8 mouse cellular contexts compared by ENCODE assay signal in the genomic region with DNA sequence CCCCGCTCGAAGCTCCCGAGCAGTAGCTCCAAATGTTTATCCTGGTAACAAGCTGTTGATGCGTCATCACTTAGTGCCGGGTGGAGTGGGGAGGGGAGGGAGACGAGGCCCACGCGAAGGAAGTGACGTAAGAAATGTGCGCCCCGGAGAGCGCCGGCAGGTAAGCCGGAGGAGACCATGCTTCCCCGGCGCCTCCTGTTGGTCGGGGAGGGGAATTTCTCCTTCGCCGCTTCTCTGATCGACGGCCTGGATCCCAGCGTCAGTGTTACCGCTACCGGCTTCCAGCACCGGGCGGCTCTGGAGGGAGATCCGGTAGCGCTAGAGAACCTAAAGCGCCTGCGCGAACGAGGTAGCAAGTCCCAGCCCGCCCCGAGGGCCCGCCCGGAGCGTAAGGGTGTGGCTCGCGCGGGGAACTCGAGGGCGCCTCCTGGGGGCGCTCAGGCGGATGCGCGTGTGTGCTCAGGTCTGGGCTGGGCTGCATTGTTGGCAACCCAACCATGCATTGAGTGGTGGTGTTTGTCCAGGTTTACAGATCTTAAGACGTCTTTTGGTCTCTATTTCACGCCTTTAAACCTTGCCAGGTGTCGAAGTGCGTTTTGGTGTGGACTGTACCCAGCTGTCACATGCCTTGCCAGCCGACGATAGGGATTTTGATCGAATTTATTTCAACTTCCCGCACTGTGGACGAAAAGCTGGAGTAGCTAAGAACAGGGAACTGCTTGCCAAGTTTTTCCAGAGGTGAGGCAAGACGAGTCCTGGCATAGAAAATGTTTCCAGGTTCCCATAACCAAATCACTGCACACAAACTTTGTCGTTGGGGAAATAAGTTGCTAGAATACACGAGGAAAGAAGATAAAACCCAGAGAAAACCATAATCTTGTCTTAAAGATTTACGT. TPM values are rescaled to one million over a fixed set of nuclear protein-coding genes. Genes with fewer than 3 reads are reported as not detected.
DNase-seq lines count a peak whose midpoint lies in the region; ATAC-seq lines count a peak whose summit lies in the region.

A gene (plus strand): TSS at position 130 of the 896 bp plus-strand sequence.

- peak within 1 kb of the TSS; percentile 75 for H3K9ac ChIP-seq in hindbrain, embryonic 16.5 days (ENCODE audit: low read depth, low read length)

- WGBS in hindbrain, embryonic 16.5 days: 4% methylated on average over 58 of the region's 59 CpGs
- WGBS in macrophage (ENCODE audit: missing documents): 3% methylated on average over 59 of the region's 59 CpGs

- H3K9me3 ChIP-seq in hindbrain, embryonic 16.5 days (ENCODE audit: control insufficient read depth, low read length): no peaks in the 10 kb centered on the region

- peak within 1 kb of the TSS; percentile 89 for H3K27ac ChIP-seq in hindbrain, embryonic 16.5 days (ENCODE audit: low read depth, low read length)
- H3K27ac ChIP-seq in macrophage: peak within 1 kb of the TSS; percentile 76

- peaks cover 7% of the 10 kb centered on the region for H3K4me1 ChIP-seq in hindbrain, embryonic 16.5 days (ENCODE audit: control insufficient read depth, insufficient read depth, low read depth, low read length)

- H3K79me2 ChIP-seq in macrophage (ENCODE audit: inconsistent target): no peaks in the 10 kb centered on the region; the same call in 1 of the 2 replicates

- peak within 1 kb of the TSS; percentile 72 for H3K4me3 ChIP-seq in hindbrain, embryonic 16.5 days (ENCODE audit: low read length)
- peak within 1 kb of the TSS; percentile 63 for H3K4me3 ChIP-seq in macrophage (ENCODE audit: inconsistent target)

- H3K4me2 ChIP-seq in hindbrain, embryonic 16.5 days (ENCODE audit: low read length): peak within 1 kb of the TSS; percentile 88

- ATAC-seq in hindbrain, embryonic 16.5 days: peak; percentile 96

- no peaks in the 10 kb centered on the region for H3K27me3 ChIP-seq in hindbrain, embryonic 16.5 days (replicated peaks; ENCODE audit: control insufficient read depth, insufficient read depth, low read length)

- peak; percentile 94 for DNase-seq in WW6 (ENCODE audit: low read depth, low spot score)
- peak; percentile 96 to 97 for DNase-seq in cerebellum, postnatal 4 days (ENCODE audit: low spot score in 2 of 2)
- peak; percentile 99 for DNase-seq in gastrocnemius, adult 18-20 months (ENCODE audit: low spot score)
- DNase-seq in left cerebral cortex, adult 18-20 months (ENCODE audit: low spot score in 2 of 2): peak; percentile 99
- peak; percentile 99 for DNase-seq in right cerebral cortex, adult 18-20 months
- DNase-seq in urinary bladder, postnatal 10 days (ENCODE audit: low spot score): peak; percentile 96

- H3K36me3 ChIP-seq in hindbrain, embryonic 16.5 days (ENCODE audit: control insufficient read depth, insufficient read depth, low read length): no peaks in the 10 kb centered on the region
- H3K36me3 ChIP-seq in macrophage (ENCODE audit: inconsistent target): no peaks in the 10 kb centered on the region

RNA-seq across cellular contexts. Expression of the gene that starts here (rescaled TPM):
- total RNA-seq in gastrocnemius, adult 18-20 months (2021): 1 to 10 TPM; 4.2 to 4.4 TPM
- 10.7 and 11.1 TPM in 2 replicates for polyA plus RNA-seq in hindbrain, embryonic 16.5 days (2015; fragmentation: Nextera tagmentation; extraction: Ambion mirVana)
- total RNA-seq in left cerebral cortex, adult 18-20 months (2021): 1 to 10 TPM; 5.4 to 6.2 TPM
- total RNA-seq in macrophage (2018; cell fraction: chromatin; rRNA removed): 10 to 100 TPM in 5 of 26 experiments, 1 to 10 TPM in 21; 3.5 to 13.8 (median 8.4) TPM
- total RNA-seq in macrophage (2018; cell fraction: cytosol; rRNA removed): 1 to 10 TPM; 2.3 to 4.5 (median 3.2) TPM
- total RNA-seq in macrophage (2018; cell fraction: nucleus; rRNA removed): 10 to 100 TPM in 6 of 26 experiments, 1 to 10 TPM in 20; 6.0 to 14.5 (median 9.2) TPM
- polyA plus RNA-seq in macrophage (2018): 2.4 to 5.8 TPM (median 2.7 TPM) in 3 replicates

Comparison
In these comparisons a context has a peak if more than half of its experiments do, and no peak if none do; other contexts are left out.
1. Peak in every context shown above with its lines: DNase-seq, ATAC-seq, H3K4me3 ChIP-seq and H3K27ac ChIP-seq.